Mouse (Mus musculus) embryonic fibroblast, embryonic 13.5 days (primary cell): ENCODE measurements at regions not wholly inside any gene's neighbourhood (a gene's known extent, or its start where the extent isn't known, plus 50 kb on each side); places are given as distances from the start of the nearest gene placed in this dataset.

ENCODE experiments used
- CTCF ChIP-seq: IDR thresholded peaks from 2 replicates; pipeline ENCODE4 v1.5.1; 2011; ENCODE audit warnings: mild to moderate bottlenecking, control low read depth, low read length, moderate library complexity, borderline replicate concordance; ENCODE audit not compliant: insufficient read depth
- POLR2A ChIP-seq: IDR thresholded peaks from 2 replicates; pipeline ENCODE4 v1.6.1; 2011; ENCODE audit warnings: low read depth, mild to moderate bottlenecking, control low read depth, low read length, moderate library complexity

- TF ChIP-seq CTCF (no peak), POLR2A (no peak)
These were observed 847.9 kb downstream of the Kcnj2 start for GRCm38 (mm10) chr11:111913891-111914290.
